Mouse (Mus musculus) testis, adult 2 months (tissue): ENCODE data around the gene Nfxl1. TPM values are rescaled to one million over a fixed set of nuclear protein-coding genes. Genes with fewer than 3 reads are reported as not detected.

Experiments used
- H3K27ac ChIP-seq: fragments of 200-500 bp; 2 replicates; pipeline ENCODE4 v1.5.1; 2012; ENCODE audit warnings: low read depth, low read length; ENCODE audit not compliant: control insufficient read depth, insufficient read depth
- H3K27me3 ChIP-seq: fragments of 200-500 bp; 2 replicates; pipeline ENCODE4 v1.6.1; 2012; ENCODE audit warnings: mild to moderate bottlenecking, low read length, moderate library complexity; ENCODE audit not compliant: control insufficient read depth, insufficient read depth
- H3K36me3 ChIP-seq: fragments of 200-500 bp; 2 replicates; pipeline ENCODE4 v1.6.1; 2012; ENCODE audit warnings: mild to moderate bottlenecking, low read length; ENCODE audit not compliant: control insufficient read depth, insufficient read depth
- H3K4me1 ChIP-seq: fragments of 200-500 bp; 2 replicates; pipeline ENCODE4 v1.6.1; 2012; ENCODE audit warnings: low read length; ENCODE audit not compliant: control insufficient read depth, insufficient read depth
- H3K4me3 ChIP-seq: fragments of 200-500 bp; 2 replicates; pipeline ENCODE4 v1.5.1; 2012; ENCODE audit warnings: low read depth, mild to moderate bottlenecking, low read length, moderate library complexity, mixed read lengths; ENCODE audit not compliant: control insufficient read depth
- CTCF ChIP-seq: fragments of 200-500 bp; IDR thresholded peaks from 2 replicates; pipeline ENCODE4 v1.5.1; 2012; ENCODE audit warnings: low read depth, mild to moderate bottlenecking, inconsistent platforms, low read length, moderate library complexity; ENCODE audit not compliant: control insufficient read depth, insufficient read depth, insufficient replicate concordance
- POLR2A ChIP-seq: fragments of 200-500 bp; IDR thresholded peaks from 2 replicates; pipeline ENCODE4 v1.6.1; 2012; ENCODE audit warnings: low read depth, mild to moderate bottlenecking, inconsistent platforms, low read length, moderate library complexity; ENCODE audit not compliant: control insufficient read depth
- polyA plus RNA-seq: library from polyadenylated mRNA; depleted of rRNA; stranded (reverse); fragments of >200 nt; gene quantifications from 2 replicates; pipeline ENCODE4 v1.2.3, GENCODE M21; 2012; rRNA removed

Gene Nfxl1
- polyA plus RNA-seq, 1 experiment = 12.1 TPM

DNA sequence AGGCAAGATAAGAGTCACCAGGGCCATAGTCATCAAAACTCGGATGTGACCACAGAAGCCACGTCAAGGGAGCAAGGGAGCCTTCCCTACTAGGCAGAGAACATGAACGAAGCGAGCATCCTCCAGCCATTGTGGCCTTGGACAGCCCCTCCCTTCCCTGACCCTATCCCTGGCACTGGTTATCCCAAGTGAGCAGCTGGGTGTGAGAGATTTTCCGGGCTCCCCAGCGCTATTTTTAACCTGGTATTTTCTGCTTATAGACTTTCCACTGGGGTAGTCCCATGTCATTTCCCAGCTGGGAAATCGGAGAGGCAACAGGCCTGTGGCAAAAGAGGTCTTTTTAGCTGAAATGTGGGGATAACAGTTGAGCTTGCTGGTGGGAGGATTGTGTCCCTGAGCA is 65.6 kb downstream of the Nfxl1 start:
- H3K27me3 ChIP-seq = no peaks in the 10 kb centered on the region
- H3K36me3 ChIP-seq = no peaks in the 10 kb centered on the region
- peaks cover 4% of the 10 kb centered on the region; the same call in 1 of the 2 replicates for H3K4me1 ChIP-seq
- no peak overlapping the region; the same call in 1 of the 2 replicates for H3K27ac ChIP-seq
- TF ChIP-seq CTCF (no peak), POLR2A (no peak)
- H3K4me3 ChIP-seq = no peak overlapping the region

- H3K27me3 ChIP-seq = no peaks in the 10 kb centered on the region
- H3K36me3 ChIP-seq = no peaks in the 10 kb centered on the region
- H3K4me1 ChIP-seq = no peaks in the 10 kb centered on the region
- no peak overlapping the region for H3K27ac ChIP-seq
- TF ChIP-seq CTCF (no peak), POLR2A (no peak)
- no peak overlapping the region for H3K4me3 ChIP-seq
Measured at GRCm38 (mm10) chr5:72491232-72491631, 68.3 kb downstream of the Nfxl1 start.

GRCm38 (mm10) chr5:72480456-72480855 is 79.0 kb downstream of the Nfxl1 start:
- H3K36me3 ChIP-seq = no peaks in the 10 kb centered on the region
- TF ChIP-seq POLR2A = no peak
- no peak for TF ChIP-seq CTCF
- no peak overlapping the region for H3K4me3 ChIP-seq
- no peaks in the 10 kb centered on the region for H3K27me3 ChIP-seq
- H3K4me1 ChIP-seq = no peaks in the 10 kb centered on the region
- H3K27ac ChIP-seq = no peak overlapping the region

- Histone ChIP-seq H3K4me1 (no peaks in the 10 kb centered on the region), H3K27ac (no peak overlapping the region), H3K4me3 (no peak overlapping the region), H3K36me3 (no peaks in the 10 kb centered on the region), H3K27me3 (no peaks in the 10 kb centered on the region)
- TF ChIP-seq POLR2A (no peak), CTCF (no peak)
Measured at GRCm38 (mm10) chr5:72472317-72473009, 87.0 kb downstream of the Nfxl1 start.

DNA sequence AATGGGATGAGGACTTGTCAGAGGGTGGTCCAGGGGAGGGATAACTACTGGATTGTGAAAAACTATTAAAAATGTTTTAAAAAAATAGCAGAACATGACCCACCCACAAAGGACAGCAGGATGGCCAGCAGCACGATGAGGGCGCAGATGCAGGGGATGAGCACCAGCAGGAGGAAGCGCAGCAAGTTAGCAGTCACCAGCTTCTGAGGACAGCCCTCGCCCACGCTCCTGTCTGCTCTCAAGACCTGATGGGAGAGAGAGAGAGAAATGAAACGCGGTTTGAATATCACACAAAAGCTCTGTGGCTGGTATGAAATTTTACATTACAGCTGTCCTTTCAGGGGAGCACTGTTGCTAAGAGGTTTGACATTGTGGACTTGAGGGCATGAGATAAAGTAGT is 87.7 kb downstream of the Nfxl1 start:
- no peak overlapping the region for H3K4me3 ChIP-seq
- no peaks in the 10 kb centered on the region for H3K36me3 ChIP-seq
- no peak overlapping the region for H3K27ac ChIP-seq
- TF ChIP-seq POLR2A = no peak
- TF ChIP-seq CTCF = no peak
- no peaks in the 10 kb centered on the region for H3K27me3 ChIP-seq
- no peaks in the 10 kb centered on the region for H3K4me1 ChIP-seq

DNA sequence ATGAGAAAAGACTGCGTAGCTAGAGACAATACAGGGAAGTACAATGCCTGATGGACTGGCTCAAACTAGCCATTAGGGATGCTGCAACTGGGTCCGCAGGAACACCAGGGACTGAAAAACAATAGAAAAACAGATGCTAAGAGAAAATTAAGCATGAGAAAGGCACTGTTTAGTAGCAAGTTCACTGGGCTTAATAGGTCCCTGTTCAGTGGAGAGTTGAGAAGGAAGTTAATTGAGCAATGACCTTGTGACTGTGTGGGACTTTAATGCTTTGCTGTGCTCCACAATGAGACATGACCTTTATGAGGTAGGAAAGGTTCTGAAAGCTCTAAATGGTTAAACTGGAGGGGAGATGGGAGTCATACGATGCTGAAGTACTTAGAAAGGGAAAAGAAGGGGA is 94.6 kb downstream of the Nfxl1 start:
- no peaks in the 10 kb centered on the region for H3K4me1 ChIP-seq
- TF ChIP-seq POLR2A (no peak), CTCF (no peak)
- no peak overlapping the region for H3K4me3 ChIP-seq
- no peak overlapping the region for H3K27ac ChIP-seq
- no peaks in the 10 kb centered on the region for H3K27me3 ChIP-seq
- no peaks in the 10 kb centered on the region for H3K36me3 ChIP-seq

Other genes starting within 250 kb of the Nfxl1 start
- 6.4 and 11.2 TPM in 2 replicates for gene Corin, start 55.2 kb downstream of the Nfxl1 start, polyA plus RNA-seq
- gene Zar1, start 21.6 kb upstream of the Nfxl1 start, polyA plus RNA-seq = not detected in 2 replicates
- not detected in 2 replicates for gene Gm5868, start 27.9 kb upstream of the Nfxl1 start, polyA plus RNA-seq
- 0.23 and 0.35 TPM in 2 replicates for gene Cnga1, start 84.6 kb upstream of the Nfxl1 start, polyA plus RNA-seq
- gene Nipal1, start 88.1 kb upstream of the Nfxl1 start, polyA plus RNA-seq = 0.26 and 0.31 TPM in 2 replicates
- gene Txk, start 193.1 kb upstream of the Nfxl1 start, polyA plus RNA-seq = 1.2 and 1.7 TPM in 2 replicates